ENCODE assay signal across 16 mouse cellular contexts in the genomic region with DNA sequence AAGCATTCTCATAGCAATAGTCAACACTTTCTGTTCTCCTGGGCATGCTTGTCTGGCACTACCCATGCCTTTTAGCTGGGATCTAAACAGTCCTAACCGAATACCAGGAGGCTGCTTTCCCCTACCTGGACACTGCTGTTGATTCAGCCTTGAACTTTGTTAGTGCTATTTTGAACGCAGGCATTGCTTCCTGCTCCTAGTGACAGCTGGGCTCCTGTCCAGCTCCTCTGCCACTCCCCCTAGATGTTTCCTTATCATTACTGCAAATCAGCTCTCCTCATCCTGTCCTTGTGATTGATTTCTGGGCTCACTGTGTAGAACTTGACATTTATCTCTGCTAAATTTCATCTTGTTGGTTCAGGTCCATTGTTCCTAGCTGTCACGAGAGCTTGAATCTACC.
DNase-seq lines count a peak whose midpoint lies in the region; ATAC-seq and TF ChIP-seq lines count a peak whose summit lies in the region.
"Had no signal": no experiment of that assay in that cellular context is flagged by ENCODE, and none has a peak within 500 bp of the region (broad histone marks: within the 10 kb centered on the region; RNA-seq: fewer than 3 reads in every experiment).

No protein-coding gene starts in this region.

- no peak for TF ChIP-seq POLR2A in liver, adult 2 months (IDR thresholded peaks at IDR 0.05; ENCODE audit: extremely low read depth, insufficient read depth, low read length)

- H3K27ac ChIP-seq in liver, adult 2 months (replicated peaks; ENCODE audit: insufficient read depth, low read depth, low read length), result no peak overlapping the region
- H3K27ac ChIP-seq in liver, embryonic 11.5 days (ENCODE audit: low read depth, low read length), result no peak overlapping the region
- H3K27ac ChIP-seq: forebrain, embryonic 12.5 days; macrophage had no signal

- H3K9me3 ChIP-seq in liver, embryonic 11.5 days (ENCODE audit: control insufficient read depth, low read length), result no peaks in the 10 kb centered on the region
- H3K9me3 ChIP-seq: forebrain, embryonic 12.5 days had no signal

- no peak for TF ChIP-seq CTCF in liver, adult 2 months (IDR thresholded peaks at IDR 0.05; ENCODE audit: low read depth, low read length)

- no peaks in the 10 kb centered on the region for H3K36me3 ChIP-seq in liver, adult 2 months (ENCODE audit: control insufficient read depth, insufficient read depth, low read length)
- no peaks in the 10 kb centered on the region for H3K36me3 ChIP-seq in liver, embryonic 11.5 days (ENCODE audit: control insufficient read depth, insufficient read depth, low read length)
- H3K36me3 ChIP-seq: forebrain, embryonic 12.5 days had no signal

- no peaks in the 10 kb centered on the region for H3K4me1 ChIP-seq in liver, adult 2 months (ENCODE audit: control insufficient read depth, insufficient read depth, low read length)
- H3K4me1 ChIP-seq in liver, embryonic 11.5 days (replicated peaks; ENCODE audit: control insufficient read depth, insufficient read depth, low read length), result no peaks in the 10 kb centered on the region
- H3K4me1 ChIP-seq: forebrain, embryonic 12.5 days had no signal

- no peak overlapping the region for H3K9ac ChIP-seq in liver, adult 2 months (ENCODE audit: low read depth, low read length)
- H3K9ac ChIP-seq in liver, embryonic 11.5 days (ENCODE audit: low read depth, low read length), result no peak overlapping the region
- H3K9ac ChIP-seq: forebrain, embryonic 12.5 days had no signal

- no peaks in the 10 kb centered on the region for H3K79me2 ChIP-seq in liver, adult 2 months (ENCODE audit: control insufficient read depth, insufficient read depth, low read length)

- 25% methylated on average over 3 of the region's 3 CpGs for WGBS in liver, adult 2 months
- 45% methylated on average over 3 of the region's 3 CpGs for WGBS in liver, embryonic 11.5 days

- no peak overlapping the region for H3K4me3 ChIP-seq in liver, adult 2 months (ENCODE audit: insufficient read depth, low read depth, low read length)
- no peak overlapping the region for H3K4me3 ChIP-seq in liver, embryonic 11.5 days (ENCODE audit: low read depth, low read length)
- H3K4me3 ChIP-seq: forebrain, embryonic 12.5 days had no signal

- no peak for ATAC-seq in liver, embryonic 11.5 days (replicated peaks; ENCODE audit: low FRiP score)

- H3K27me3 ChIP-seq in liver, adult 2 months (ENCODE audit: control insufficient read depth, insufficient read depth, low read length), result no peaks in the 10 kb centered on the region; the same call in 1 of the 2 replicates
- no peaks in the 10 kb centered on the region for H3K27me3 ChIP-seq in liver, embryonic 11.5 days (replicated peaks; ENCODE audit: control insufficient read depth, insufficient read depth, low read length)
- H3K27me3 ChIP-seq: forebrain, embryonic 12.5 days had no signal

- DNase-seq in adrenal gland, adult (ENCODE audit: inconsistent age in 2 of 2, low spot score in 1 of 2), result peak; percentile 63 to 84
- DNase-seq in adrenal gland, postnatal 4 days (ENCODE audit: low spot score in 2 of 2), result no peak
- peak; percentile 60 for DNase-seq in liver, adult 2 months (ENCODE audit: extremely low read depth, low read depth, low spot score)
- no peak for DNase-seq in liver, embryonic 11.5 days (ENCODE audit: low spot score)
- peak; percentile 56 for DNase-seq in adrenal gland, postnatal 14 days
- peak; percentile 39 for DNase-seq in kidney, postnatal 14 days
- DNase-seq in B cell, adult 2 months, result no peak
- DNase-seq in testis, postnatal 10 days (ENCODE audit: low spot score), result no peak
- DNase-seq: cerebellum, postnatal 36 days; heart, postnatal 4 days; liver; right cerebral cortex, postnatal 14 days; thymus, postnatal 4 days had no signal

- H3K4me2 ChIP-seq in liver, embryonic 11.5 days, result no peak overlapping the region
- H3K4me2 ChIP-seq: forebrain, embryonic 12.5 days; midbrain, embryonic 11.5 days had no signal

Comparison
In these comparisons a context has a peak if more than half of its experiments do, and no peak if none do; other contexts are left out.
1. DNase-seq: peak in adrenal gland, adult (2 of 2), liver, adult 2 months (single experiment), adrenal gland, postnatal 14 days (single experiment) and kidney, postnatal 14 days (single experiment); none in adrenal gland, postnatal 4 days (0 of 2), liver, embryonic 11.5 days (single experiment), B cell, adult 2 months (0 of 2) and testis, postnatal 10 days (single experiment).